Mouse (Mus musculus) neural tube, embryonic 14.5 days (tissue): ENCODE results near the gene Kcna6. TPM values are rescaled to one million over a fixed set of nuclear protein-coding genes. Genes with fewer than 3 reads are reported as not detected.

Experiments used
- ATAC-seq: fragments of 200-750 bp; cut with Nextera tagmentation; 2 replicates; pipeline ENCODE4 v1.8.0; 2017; ENCODE audit warnings: low read depth, mild to moderate bottlenecking, moderate TSS enrichment, moderate library complexity
- H3K27ac ChIP-seq: fragments of 300-500 bp; sonication (generic); 2 replicates; pipeline ENCODE4 v1.5.1; 2014; ENCODE audit warnings: low read depth, mild to moderate bottlenecking, control low read depth, low read length, moderate library complexity, mixed read lengths
- H3K27me3 ChIP-seq: fragments of 300-500 bp; sonication (generic); 2 replicates; pipeline ENCODE4 v1.6.1; 2014; ENCODE audit warnings: low read length; ENCODE audit not compliant: control insufficient read depth, insufficient read depth
- H3K36me3 ChIP-seq: fragments of 300-500 bp; sonication (generic); 2 replicates; pipeline ENCODE4 v1.6.1; 2014; ENCODE audit warnings: low read length, mixed read lengths; ENCODE audit not compliant: control insufficient read depth, insufficient read depth
- H3K4me1 ChIP-seq: fragments of 300-500 bp; sonication (generic); 2 replicates; pipeline ENCODE4 v1.6.1; 2014; ENCODE audit warnings: low read length; ENCODE audit not compliant: control insufficient read depth, insufficient read depth
- H3K4me2 ChIP-seq: fragments of 300-500 bp; sonication (generic); 2 replicates; pipeline ENCODE4 v1.6.1; 2014; ENCODE audit warnings: mild to moderate bottlenecking, low read depth, low read length, control low read depth
- H3K4me3 ChIP-seq: fragments of 300-500 bp; sonication (generic); 2 replicates; pipeline ENCODE4 v1.5.1; 2014; ENCODE audit warnings: low read depth, low read length, control low read depth, mixed read lengths
- H3K9ac ChIP-seq: fragments of 300-500 bp; sonication (generic); replicated peaks from 2 replicates; pipeline ENCODE4 v1.6.1; 2014; ENCODE audit warnings: low read depth, mild to moderate bottlenecking, control low read depth, low read length, mixed read lengths
- H3K9me3 ChIP-seq: fragments of 300-500 bp; sonication (generic); 2 replicates; pipeline ENCODE4 v1.6.1; 2016; ENCODE audit warnings: low read length; ENCODE audit not compliant: control insufficient read depth
- WGBS: fragments of 180-500 bp; shearing (Covaris S2); extraction: QIAGEN DNeasy Blood & Tissue Kit; methylation state at CpG from one replicate; pipeline ENCODE4 v1.1.7; 2014; 5-methylcytosine and 5-hydroxymethylcytosine counted together
- polyA plus RNA-seq: library from polyadenylated mRNA; unstranded; fragments of >200 nt; fragmentation: Nextera tagmentation; extraction: Ambion mirVana; gene quantifications from 2 replicates; pipeline ENCODE4 v1.2.1, GENCODE M21; 2014

Kcna6 gene
- polyA plus RNA-seq, 1 experiment from 2014 or later, result 18.4 TPM

DNA sequence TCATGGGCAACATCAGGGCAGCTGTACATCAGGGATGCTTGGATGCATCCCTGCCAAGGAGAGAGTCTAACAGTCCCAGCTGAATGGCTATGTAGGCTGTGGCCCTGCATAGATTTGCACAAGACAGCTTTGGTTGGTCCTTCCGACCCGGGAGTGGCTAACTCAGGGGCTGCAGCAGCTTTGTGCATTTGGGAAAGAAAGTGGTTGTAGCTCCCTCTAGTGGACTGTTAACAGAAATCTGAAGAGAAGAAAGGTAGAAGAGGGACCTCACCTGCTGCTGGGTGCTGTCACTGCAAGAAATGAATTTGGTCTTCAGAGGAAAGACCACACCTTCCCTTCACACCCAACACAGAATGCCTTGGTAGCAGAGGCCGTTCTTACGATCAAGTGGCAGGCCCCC is 36.0 kb downstream of the Kcna6 start:
- no peaks in the 10 kb centered on the region for H3K36me3 ChIP-seq
- peak; percentile 35; the same call in 1 of the 2 replicates for ATAC-seq
- H3K9me3 ChIP-seq, result no peaks in the 10 kb centered on the region
- H3K9ac ChIP-seq, result no peak overlapping the region
- no peak overlapping the region for H3K4me2 ChIP-seq
- 32% methylated on average over 4 of the region's 4 CpGs for WGBS
- no peaks in the 10 kb centered on the region for H3K27me3 ChIP-seq
- no peak overlapping the region for H3K27ac ChIP-seq
- 0 out of 2 replicates have a peak, but pooled peaks cover 3% of the 10 kb centered on the region for H3K4me1 ChIP-seq
- H3K4me3 ChIP-seq, result no peak overlapping the region

DNA sequence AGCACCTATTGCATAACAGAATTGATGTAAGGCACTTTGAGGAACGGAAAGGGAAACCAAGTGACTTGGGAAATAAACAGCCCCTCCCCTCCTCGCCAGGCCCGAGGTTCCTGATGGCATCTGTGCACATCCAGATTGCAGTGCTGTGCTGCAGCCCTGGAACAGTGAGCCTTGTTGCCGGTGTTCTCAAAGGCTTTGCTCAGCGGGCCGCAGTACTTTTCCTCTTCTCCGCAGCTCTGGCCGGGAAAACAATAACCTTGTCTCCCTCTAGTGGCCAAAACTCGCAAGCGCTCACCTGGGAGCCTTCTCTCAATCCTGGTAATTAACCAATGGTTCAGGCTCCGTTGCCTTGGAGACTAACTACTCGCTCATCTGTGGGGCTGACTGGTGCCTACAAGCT is 38.4 kb downstream of the Kcna6 start:
- Histone ChIP-seq H3K36me3 (no peaks in the 10 kb centered on the region), H3K27ac (no peak overlapping the region), H3K4me1 (0 out of 2 replicates have a peak, but pooled peaks cover 3% of the 10 kb centered on the region), H3K4me3 (no peak overlapping the region), H3K9me3 (no peaks in the 10 kb centered on the region), H3K27me3 (no peaks in the 10 kb centered on the region), H3K4me2 (no peak overlapping the region), H3K9ac (no peak overlapping the region)
- WGBS, result 3% methylated on average over 12 of the region's 12 CpGs
- ATAC-seq, result peak; percentile 87

- no peaks in the 10 kb centered on the region for H3K27me3 ChIP-seq
- H3K4me3 ChIP-seq, result no peak overlapping the region
- H3K4me2 ChIP-seq, result no peak overlapping the region
- WGBS, result 73% methylated on average over 23 of the region's 23 CpGs
- no peaks in the 10 kb centered on the region for H3K36me3 ChIP-seq
- no peak for ATAC-seq
- H3K9me3 ChIP-seq, result no peaks in the 10 kb centered on the region
- H3K27ac ChIP-seq, result no peak overlapping the region
- no peak overlapping the region for H3K9ac ChIP-seq
- H3K4me1 ChIP-seq, result 0 out of 2 replicates have a peak, but pooled peaks cover 3% of the 10 kb centered on the region
Measured at GRCm38 (mm10) chr6:126701196-126701595, 39.3 kb downstream of the Kcna6 start.

GRCm38 (mm10) chr6:126699995-126700394 is 40.5 kb downstream of the Kcna6 start:
- ATAC-seq, result no peak
- 0 out of 2 replicates have a peak, but pooled peaks cover 3% of the 10 kb centered on the region for H3K4me1 ChIP-seq
- no peak overlapping the region for H3K27ac ChIP-seq
- 75% methylated on average over 5 of the region's 5 CpGs for WGBS
- H3K36me3 ChIP-seq, result no peaks in the 10 kb centered on the region
- no peak overlapping the region for H3K4me3 ChIP-seq
- no peak overlapping the region for H3K9ac ChIP-seq
- H3K27me3 ChIP-seq, result no peaks in the 10 kb centered on the region
- H3K4me2 ChIP-seq, result no peak overlapping the region
- no peaks in the 10 kb centered on the region for H3K9me3 ChIP-seq

DNA sequence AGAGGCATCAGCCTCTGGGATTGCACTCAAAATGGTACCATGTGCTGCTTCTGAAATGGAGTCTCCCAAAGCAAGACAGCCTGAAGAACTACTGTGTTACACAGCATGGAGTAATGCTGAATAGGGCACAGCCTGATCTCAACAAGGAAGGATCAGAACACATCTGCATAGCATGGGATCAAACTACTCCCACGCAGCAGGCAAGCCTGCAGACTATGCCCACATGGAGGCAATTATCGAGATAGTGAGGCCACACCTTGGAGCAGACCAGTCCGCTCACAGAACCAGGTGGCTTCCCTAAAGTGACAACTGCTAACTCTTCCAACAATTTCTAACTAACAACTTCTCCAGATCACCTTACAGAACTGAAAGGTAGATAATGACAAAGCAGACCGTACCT is 53.4 kb downstream of the Kcna6 start:
- H3K9ac ChIP-seq, result no peak overlapping the region
- no peak overlapping the region for H3K4me2 ChIP-seq
- H3K27ac ChIP-seq, result no peak overlapping the region
- H3K9me3 ChIP-seq, result no peaks in the 10 kb centered on the region
- no peak overlapping the region for H3K4me3 ChIP-seq
- H3K36me3 ChIP-seq, result no peaks in the 10 kb centered on the region
- no peaks in the 10 kb centered on the region for H3K27me3 ChIP-seq
- H3K4me1 ChIP-seq, result no peaks in the 10 kb centered on the region
- WGBS, result 79% methylated on average over 4 of the region's 4 CpGs
- ATAC-seq, result no peak

GRCm38 (mm10) chr6:126685135-126685534 is 55.3 kb downstream of the Kcna6 start:
- 69% methylated on average over 3 of the region's 3 CpGs for WGBS
- H3K4me3 ChIP-seq, result no peak overlapping the region
- no peaks in the 10 kb centered on the region for H3K27me3 ChIP-seq

DNA sequence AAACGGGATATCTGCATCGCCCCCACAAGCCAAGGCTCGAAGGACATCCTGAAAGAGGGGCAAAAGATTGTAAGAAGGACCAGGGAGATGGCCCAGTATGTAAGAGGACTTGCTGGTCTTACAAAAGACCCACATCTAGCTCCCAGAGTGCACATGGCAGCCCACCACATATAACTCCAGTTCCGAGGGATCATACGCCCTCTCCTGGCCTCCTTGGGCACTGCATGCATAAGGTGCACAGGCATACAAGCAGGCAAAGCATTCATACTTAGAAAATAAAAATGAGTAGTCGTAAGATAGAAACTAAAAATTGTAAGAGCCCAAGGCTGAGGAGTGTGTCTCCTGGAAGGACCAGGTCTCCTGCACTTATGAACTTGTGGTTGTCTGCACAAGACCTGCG is 61.5 kb downstream of the Kcna6 start:
- H3K9me3 ChIP-seq, result no peaks in the 10 kb centered on the region
- H3K4me1 ChIP-seq, result no peaks in the 10 kb centered on the region
- H3K36me3 ChIP-seq, result no peaks in the 10 kb centered on the region
- no peak overlapping the region for H3K4me2 ChIP-seq
- H3K27ac ChIP-seq, result no peak overlapping the region
- WGBS, result 66% methylated on average over 7 of the region's 7 CpGs
- H3K27me3 ChIP-seq, result no peaks in the 10 kb centered on the region
- no peak overlapping the region for H3K4me3 ChIP-seq
- ATAC-seq, result no peak
- H3K9ac ChIP-seq, result no peak overlapping the region

More at GRCm38 (mm10) chr6:126685135-126685534, 55.3 kb downstream of the Kcna6 start:
- H3K4me1 ChIP-seq, result no peaks in the 10 kb centered on the region
- no peaks in the 10 kb centered on the region for H3K9me3 ChIP-seq
- no peak for ATAC-seq
- no peak overlapping the region for H3K27ac ChIP-seq
- H3K9ac ChIP-seq, result no peak overlapping the region
- H3K36me3 ChIP-seq, result no peaks in the 10 kb centered on the region
- no peak overlapping the region for H3K4me2 ChIP-seq

DNA sequence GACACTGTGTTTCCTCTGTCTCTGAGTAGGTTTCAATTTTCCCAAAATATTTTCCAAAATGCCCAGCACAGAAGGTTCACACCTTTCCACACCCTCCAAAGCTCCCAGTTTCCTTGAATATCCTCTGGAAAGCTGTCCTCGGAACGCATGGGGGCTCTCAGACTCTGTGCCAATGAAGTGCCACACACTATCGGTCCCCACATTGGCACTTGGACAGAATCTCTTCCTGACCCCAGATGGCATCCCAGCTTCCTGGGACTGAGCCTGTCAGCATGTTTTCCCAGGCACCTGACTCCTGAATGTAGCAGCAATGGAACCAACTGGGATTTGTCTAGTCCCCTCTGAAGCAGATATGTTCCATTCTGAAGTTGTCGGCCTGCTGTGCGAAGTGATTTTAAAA is 73.5 kb downstream of the Kcna6 start:
- Histone ChIP-seq H3K27me3 (no peaks in the 10 kb centered on the region), H3K9ac (no peak overlapping the region), H3K4me3 (no peak overlapping the region), H3K36me3 (no peaks in the 10 kb centered on the region), H3K27ac (no peak overlapping the region), H3K9me3 (no peaks in the 10 kb centered on the region), H3K4me1 (no peaks in the 10 kb centered on the region), H3K4me2 (no peak overlapping the region)
- no peak for ATAC-seq
- 93% methylated on average over 5 of the region's 5 CpGs for WGBS

GRCm38 (mm10) chr6:126666091-126666490 is 74.4 kb downstream of the Kcna6 start:
- Histone ChIP-seq H3K4me2 (no peak overlapping the region), H3K36me3 (no peaks in the 10 kb centered on the region), H3K4me3 (no peak overlapping the region), H3K27me3 (no peaks in the 10 kb centered on the region), H3K4me1 (no peaks in the 10 kb centered on the region), H3K9me3 (no peaks in the 10 kb centered on the region), H3K9ac (no peak overlapping the region), H3K27ac (no peak overlapping the region)
- 57% methylated on average over 6 of the region's 6 CpGs for WGBS
- ATAC-seq, result no peak
